Mouse (Mus musculus) kidney, postnatal 14 days (tissue): Measurements from ENCODE around the gene Gemin6.
"Not testable (repeated sequence)": the region's sequence is repeated elsewhere in the genome, so short reads cannot be mapped to it uniquely, and the experiment has no call there.

Source experiments
- DNase-seq: peaks from one replicate; pipeline ENCODE4 v3.0.0; 2022; ENCODE audit warnings: mixed read lengths

Gemin6 gene

GRCm38 (mm10) chr17:80224326-80225116, at the start of gene Gemin6:
Gene Gemin6, plus strand, starts transcription at chr17:80224441.
- peak; percentile 91 for DNase-seq

DNA sequence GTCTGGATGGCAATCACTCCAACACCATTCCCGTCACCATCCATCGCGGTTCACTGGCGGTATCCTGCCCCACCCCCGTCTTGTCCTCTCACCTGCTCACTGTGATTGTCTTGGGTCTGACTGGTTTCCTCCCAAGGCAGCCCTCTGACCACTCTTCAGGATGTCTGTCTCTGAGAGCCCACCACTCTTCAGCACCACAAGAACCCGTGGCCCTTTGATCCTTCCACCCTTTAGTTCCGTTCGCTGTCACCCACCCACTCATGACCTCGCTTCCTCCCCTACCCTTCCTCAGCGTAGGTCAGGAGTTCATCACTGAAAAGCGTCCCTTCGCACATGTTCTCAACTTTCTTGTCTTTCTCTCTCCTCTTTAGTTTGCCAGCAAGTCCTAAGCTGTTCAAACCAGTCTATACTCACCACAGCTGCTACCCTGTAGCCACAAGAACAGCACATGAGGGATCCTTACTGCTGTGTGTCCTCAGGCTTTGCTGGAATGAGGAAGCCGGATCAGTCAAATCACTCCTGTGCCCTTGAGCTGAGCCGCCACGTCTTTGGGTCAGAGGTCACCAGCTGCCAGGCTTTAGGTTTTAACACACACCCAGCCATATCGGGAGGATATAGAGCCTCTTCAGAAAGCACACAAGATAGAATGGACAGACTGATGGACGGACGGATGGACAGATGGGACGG, 49.4 kb upstream of the Gemin6 start:
- DNase-seq = peak; percentile 8

- no peak for DNase-seq
Measured at GRCm38 (mm10) chr17:80175386-80175739, 48.9 kb upstream of the Gemin6 start.

DNA sequence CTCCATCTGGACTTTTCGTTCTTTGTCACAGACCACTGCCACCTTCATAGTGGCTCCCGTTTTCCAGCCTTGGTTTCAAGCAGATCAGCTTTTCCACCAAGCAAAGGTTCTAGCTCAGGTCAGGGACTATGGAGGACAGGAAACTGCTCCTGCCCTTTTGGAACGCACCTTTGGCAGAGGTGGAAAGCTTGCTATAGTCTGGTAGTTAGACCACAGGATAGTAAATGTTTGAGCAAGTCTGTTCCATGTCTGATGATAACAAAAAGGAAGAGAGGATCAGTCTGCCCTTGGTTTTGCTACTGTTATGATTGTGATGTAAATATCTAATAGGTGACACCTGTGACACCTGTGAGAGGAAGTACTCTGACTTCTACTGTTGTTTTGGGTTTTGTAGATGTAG, 48.3 kb upstream of the Gemin6 start:
- DNase-seq = no peak

DNA sequence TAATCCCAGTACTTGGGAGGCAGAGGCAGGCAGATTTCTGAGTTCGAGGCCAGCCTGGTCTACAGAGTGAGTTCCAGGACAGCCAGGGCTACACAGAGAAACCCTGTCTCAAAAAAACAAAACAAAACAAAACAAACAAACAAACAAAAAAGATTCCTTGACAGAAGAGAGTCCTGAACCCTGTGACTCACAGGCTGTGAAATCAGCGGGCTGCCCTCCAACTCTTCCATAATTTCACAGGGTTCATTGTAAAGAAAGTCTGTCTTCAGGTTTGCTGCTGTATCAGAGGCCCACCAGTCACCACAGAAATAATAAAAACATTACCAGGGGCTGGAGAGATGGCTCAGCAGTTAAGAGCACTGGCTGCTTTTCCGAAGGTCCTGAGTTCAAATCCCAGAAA, 45.4 kb upstream of the Gemin6 start:
- DNase-seq = not testable (repeated sequence)

DNA sequence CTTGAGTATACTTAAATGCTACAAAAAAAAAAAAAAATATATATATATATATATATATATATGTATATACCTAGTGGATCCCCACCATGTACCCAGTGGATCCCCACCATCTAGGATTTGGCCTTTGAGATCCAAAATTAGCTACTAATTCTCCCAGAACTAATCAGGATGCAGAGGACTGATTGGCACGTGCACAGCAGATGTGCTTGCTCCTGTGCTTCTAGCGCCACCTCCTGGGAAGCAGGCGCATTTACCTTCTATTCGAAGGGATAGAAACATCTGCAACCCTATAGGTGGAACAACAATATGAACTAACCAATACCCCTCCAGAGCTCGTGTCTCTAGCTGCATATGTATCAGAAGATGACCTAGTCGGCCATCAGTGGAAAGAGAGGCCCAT, 44.3 kb upstream of the Gemin6 start:
- DNase-seq = peak; percentile 85

- no peak for DNase-seq
Measured at GRCm38 (mm10) chr17:80180468-80180867, 43.8 kb upstream of the Gemin6 start.

GRCm38 (mm10) chr17:80183615-80184014, 40.6 kb upstream of the Gemin6 start:
- no peak for DNase-seq

- DNase-seq = no peak
Measured at GRCm38 (mm10) chr17:80193075-80193474, 31.2 kb upstream of the Gemin6 start.

DNA sequence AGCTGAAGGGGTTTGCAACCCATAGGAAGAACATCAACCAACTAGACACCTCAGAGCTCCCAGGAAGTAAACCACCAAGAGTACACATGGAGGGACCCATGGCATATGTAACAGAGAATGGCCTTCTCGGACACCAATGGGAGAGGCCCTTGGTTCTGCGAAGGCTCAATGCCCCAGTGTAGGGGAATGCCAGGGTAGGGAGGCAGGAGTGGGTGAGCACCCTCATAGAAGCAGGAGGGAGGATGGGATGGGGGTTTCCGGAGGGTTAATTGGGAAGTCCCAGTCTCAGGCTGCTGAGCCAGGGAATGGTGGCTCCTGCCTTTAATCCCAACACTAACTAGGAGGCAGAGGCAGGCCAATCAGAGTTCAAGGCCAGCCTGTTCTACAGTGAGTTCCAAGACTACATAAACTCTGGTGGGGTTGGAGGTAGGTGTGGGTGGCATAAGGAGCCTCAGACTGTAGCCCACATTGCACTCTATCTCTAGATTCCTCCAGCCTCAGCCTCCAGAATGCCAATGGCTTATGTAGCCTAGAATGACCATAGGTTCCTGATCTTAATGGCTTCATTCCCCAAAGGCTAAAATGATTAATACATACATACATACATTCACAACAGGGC, 25.0 kb upstream of the Gemin6 start:
- DNase-seq = no peak

DNA sequence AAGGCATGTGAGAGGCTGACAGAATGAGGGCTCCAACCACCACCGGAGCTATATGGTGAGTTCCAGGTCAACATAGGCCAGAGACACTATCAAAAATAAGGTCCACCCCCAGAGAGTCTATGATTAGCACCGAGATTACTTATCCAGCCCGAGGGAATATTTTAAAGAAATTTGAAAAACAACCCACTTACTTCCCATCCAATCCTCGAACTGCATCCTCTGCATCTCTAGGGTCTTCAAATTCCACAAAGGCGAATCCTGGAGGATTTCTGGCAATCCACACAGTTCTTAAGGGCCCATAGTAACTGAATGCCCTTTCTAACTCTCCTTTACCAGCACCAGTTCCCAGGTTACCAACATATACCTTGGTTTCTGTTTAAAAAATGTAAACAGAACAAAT, 18.6 kb upstream of the Gemin6 start:
- DNase-seq = no peak

DNA sequence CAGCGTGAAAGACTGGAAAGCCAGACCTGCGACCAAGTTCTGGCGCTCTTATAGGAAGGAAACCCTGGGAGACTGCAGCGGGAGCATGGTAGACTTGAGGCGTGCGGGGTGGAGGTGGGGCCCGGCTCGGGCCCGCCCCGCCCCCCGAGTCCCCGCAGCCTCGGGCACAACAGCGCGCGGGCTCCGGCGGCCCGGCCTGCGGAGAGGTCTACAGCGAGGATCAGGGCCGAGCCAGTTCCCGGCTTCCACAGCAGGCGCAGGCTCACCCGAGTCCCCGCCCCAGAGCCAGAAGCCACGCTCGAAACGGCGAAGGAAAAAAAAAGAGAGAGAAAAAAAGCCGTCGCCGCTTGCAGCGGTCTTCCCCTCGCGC, 18.0 kb upstream of the Gemin6 start:
- DNase-seq = peak; percentile 74

GRCm38 (mm10) chr17:80206671-80207581, 17.3 kb upstream of the Gemin6 start, which contains the start of the genes Srsf7 and Ttc39d:
Gene Srsf7, minus strand, starts transcription at chr17:80207307.
Gene Ttc39d, plus strand, starts transcription at chr17:80207460.
- peak; percentile 98 for DNase-seq

DNA sequence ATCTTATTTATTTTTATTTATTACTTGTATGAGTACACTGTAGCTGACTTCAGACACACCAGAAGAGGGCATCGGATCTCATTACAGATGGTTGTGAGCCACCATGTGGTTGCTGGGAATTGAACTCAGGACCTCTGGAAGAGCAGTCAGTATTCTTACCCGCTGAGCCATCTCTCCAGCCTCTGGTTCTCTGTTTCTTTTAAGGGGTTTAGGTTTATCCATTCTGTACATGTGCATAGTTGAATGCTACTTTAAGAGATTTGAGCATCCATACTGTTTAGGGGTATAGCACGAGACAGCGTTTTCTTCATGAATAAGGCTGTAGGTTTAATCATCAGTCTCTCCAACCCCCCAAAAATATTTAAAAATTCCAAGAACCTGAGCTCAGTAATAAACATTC, 10.2 kb upstream of the Gemin6 start:
- DNase-seq = not testable (repeated sequence)

- no peak for DNase-seq
Measured at GRCm38 (mm10) chr17:80220131-80220530, 4.1 kb upstream of the Gemin6 start.

- no peak for DNase-seq
Measured at GRCm38 (mm10) chr17:80221202-80221601, 3.0 kb upstream of the Gemin6 start.

GRCm38 (mm10) chr17:80221890-80222628, 2.2 kb upstream of the Gemin6 start:
- peak; percentile 29 for DNase-seq

DNA sequence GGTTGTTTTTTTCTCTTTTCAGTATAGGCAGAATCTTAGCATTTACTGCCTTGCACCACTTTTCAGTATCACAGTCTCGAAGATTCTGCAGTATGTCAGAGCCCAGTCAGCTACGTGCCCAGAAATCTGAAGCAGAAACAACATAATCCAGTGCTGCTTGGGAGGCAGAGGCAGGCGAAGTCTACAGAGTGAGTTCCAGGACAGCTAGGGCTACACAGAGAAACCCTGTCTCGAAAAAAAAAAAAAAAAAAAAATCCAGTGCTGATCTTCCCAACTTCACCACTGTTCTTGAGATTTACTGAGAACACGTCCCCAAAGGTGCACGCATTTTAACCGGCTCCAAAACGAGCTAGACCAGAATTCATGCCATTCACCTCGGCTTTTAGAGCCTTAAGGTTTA, 412 bp upstream of the Gemin6 start:
- DNase-seq = peak; percentile 7

DNA sequence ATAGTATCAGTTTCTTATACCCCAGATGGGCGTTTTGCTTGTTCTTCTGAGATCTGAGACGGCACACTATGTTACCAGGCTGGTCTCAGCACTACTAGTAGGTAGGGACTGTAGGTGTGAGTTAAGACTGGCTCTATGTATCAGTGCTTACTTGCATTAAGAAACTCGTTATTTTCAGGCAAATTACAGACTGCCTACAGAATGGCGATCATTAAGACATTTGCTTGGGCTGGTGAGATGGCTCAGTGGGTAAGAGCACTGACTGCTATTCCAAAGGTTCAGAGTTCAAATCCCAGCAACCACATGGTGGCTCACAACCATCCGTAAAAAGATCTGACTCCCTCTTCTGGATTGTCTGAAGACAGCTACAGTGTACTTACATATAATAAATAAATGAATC, 901 bp downstream of the Gemin6 start:
- DNase-seq = not testable (repeated sequence)

- DNase-seq = no peak
Measured at GRCm38 (mm10) chr17:80229396-80229795, 5.2 kb downstream of the Gemin6 start.

- no peak for DNase-seq
Measured at GRCm38 (mm10) chr17:80233844-80234243, 9.6 kb downstream of the Gemin6 start.

GRCm38 (mm10) chr17:80234376-80234775, 10.1 kb downstream of the Gemin6 start:
- DNase-seq = no peak
